Mouse (Mus musculus) megakaryocyte progenitor cell, adult 5-6 weeks (primary cell): ENCODE data around the gene Invs. TPM values are rescaled to one million over a fixed set of nuclear protein-coding genes. Genes with fewer than 3 reads are reported as not detected.

ENCODE experiments used
- ATAC-seq: replicated peaks from 2 replicates; pipeline ENCODE4 v1.8.0; 2016; ENCODE audit warnings: mild to moderate bottlenecking, moderate TSS enrichment, inconsistent platforms; ENCODE audit not compliant: poor library complexity
- total RNA-seq, 2 experiments: library from RNA; stranded (forward) in 1 of 2; stranded (reverse) in 1 of 2; fragments of 157-497, 149-512 nt in 1 of 2; fragments of 200-1000 nt in 1 of 2; gene quantifications; 2 replicates each; pipeline versions ENCODE4 v1.2.3 to v1.2.4; 2015 to 2017

Invs gene
- total RNA-seq, 2 experiments from 2014 or later, result 7.3 to 7.5 TPM

- ATAC-seq, result no peak
These were observed 148.5 kb downstream of the Invs start for GRCm38 (mm10) chr4:48428054-48428453.

- no peak for ATAC-seq
These were observed 174.7 kb downstream of the Invs start for GRCm38 (mm10) chr4:48454106-48454773.

- no peak for ATAC-seq
These were observed 178.9 kb downstream of the Invs start for GRCm38 (mm10) chr4:48458436-48458835.

GRCm38 (mm10) chr4:48461060-48461459 is 181.5 kb downstream of the Invs start:
- no peak for ATAC-seq

GRCm38 (mm10) chr4:48470977-48471376 is 191.4 kb downstream of the Invs start:
- no peak for ATAC-seq

GRCm38 (mm10) chr4:48472052-48472791 is 192.7 kb downstream of the Invs start:
- peak; percentile 49 for ATAC-seq

GRCm38 (mm10) chr4:48472792-48473650 is 193.5 kb downstream of the Invs start, which contains the start of gene Tex10:
TSS of gene Tex10 (minus strand) at chr4:48473459.
- ATAC-seq, result peak; percentile 91

GRCm38 (mm10) chr4:48473651-48474011 is 194.1 kb downstream of the Invs start:
- ATAC-seq, result no peak

GRCm38 (mm10) chr4:48481287-48481686 is 201.7 kb downstream of the Invs start:
- ATAC-seq, result peak; percentile 99

Other genes with a start within 250 kb of the Invs start
- 0.59 and 0.88 TPM in 2 replicates for gene Nr4a3, start 234.6 kb upstream of the Invs start, total RNA-seq (2015)
- 0.20 and 2.5 TPM in 2 replicates for gene Nr4a3, start 234.6 kb upstream of the Invs start, total RNA-seq (2017)
- 11.1 and 14.8 TPM in 2 replicates for gene Stx17, start 154.8 kb upstream of the Invs start, total RNA-seq (2015)
- gene Stx17, start 154.8 kb upstream of the Invs start, total RNA-seq (2017), result 15.4 and 20.1 TPM in 2 replicates
- 95.9 and 109 TPM in 2 replicates for gene Erp44, start 202 bp upstream of the Invs start, total RNA-seq (2015)
- gene Erp44, start 202 bp upstream of the Invs start, total RNA-seq (2017), result 89.4 and 95.0 TPM in 2 replicates
- 63.1 and 80.1 TPM in 2 replicates for gene Tex10, start 193.7 kb downstream of the Invs start, total RNA-seq (2015)
- 41.7 and 58.1 TPM in 2 replicates for gene Tex10, start 193.7 kb downstream of the Invs start, total RNA-seq (2017)